Mouse (Mus musculus): ENCODE results near the gene Higd1b. TPM values are rescaled to one million over a fixed set of nuclear protein-coding genes. Genes with fewer than 3 reads are reported as not detected.

The Higd1b gene
- polyA plus RNA-seq (2015; fragmentation: Nextera tagmentation; extraction: Ambion mirVana), result 10.5 and 11.8 TPM in 2 replicates

DNA sequence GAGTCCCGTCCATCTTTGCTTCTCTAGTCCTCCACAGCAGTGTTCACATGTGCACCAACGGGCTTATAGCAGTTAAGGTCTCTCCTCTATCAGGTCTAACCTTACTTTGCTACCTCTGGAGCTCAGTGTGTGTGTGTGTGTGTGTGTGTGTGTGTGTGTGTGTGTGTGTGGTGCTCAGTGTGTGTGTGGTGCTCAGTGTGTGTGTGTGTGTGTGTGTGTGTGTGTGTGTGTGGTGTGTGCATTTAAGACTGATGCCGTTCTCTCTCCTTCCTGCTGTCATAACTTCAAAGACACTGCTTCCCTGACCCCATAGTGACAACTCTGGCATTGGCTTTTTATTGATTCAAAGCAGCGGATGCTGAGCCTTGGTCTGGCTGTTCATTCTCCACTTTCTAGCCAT is at the start of gene Higd1b:
Gene Higd1b (plus strand): TSS at position 301 of the 400 bp plus-strand sequence.
- Histone ChIP-seq H3K36me3 (peaks cover 38% of the 10 kb centered on the region), H3K4me2 (no peak within 1 kb of the TSS), H3K27ac (replicated peaks) (no peak within 1 kb of the TSS), H3K9me3 (replicated peaks) (no peaks in the 10 kb centered on the region), H3K9ac (replicated peaks) (no peak within 1 kb of the TSS), H3K4me3 (replicated peaks) (no peak within 1 kb of the TSS), H3K4me1 (no peaks in the 10 kb centered on the region), H3K27me3 (replicated peaks) (no peaks in the 10 kb centered on the region)
- WGBS, result 83% methylated on average over 4 of the region's 4 CpGs
- no peak for ATAC-seq (ENCODE audit: low FRiP score)

DNA sequence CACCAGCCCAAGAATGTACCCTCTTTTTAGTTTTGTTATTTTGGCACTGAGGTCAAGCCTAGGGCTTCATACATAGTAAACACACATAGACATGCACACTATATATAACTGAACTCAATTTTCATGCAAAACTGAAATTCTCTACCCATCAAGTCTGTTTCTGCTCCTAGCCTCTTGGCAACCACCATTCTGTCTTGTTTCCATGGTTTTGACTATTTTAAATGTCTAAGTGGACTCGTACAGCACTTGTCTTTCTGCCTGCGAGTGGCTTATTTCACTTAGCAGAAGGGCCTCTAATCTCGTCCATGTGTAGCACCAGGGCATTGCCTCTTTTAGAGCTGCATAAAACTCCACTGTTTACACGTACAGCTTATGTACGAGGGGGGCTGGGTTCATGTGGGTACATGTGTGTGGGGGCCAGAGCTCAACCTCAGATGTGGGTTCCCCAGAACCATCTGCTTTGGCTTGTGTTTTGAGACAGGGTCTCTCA is 47.9 kb upstream of the Higd1b start:
- Histone ChIP-seq H3K36me3 (no peaks in the 10 kb centered on the region), H3K4me3 (replicated peaks) (no peak overlapping the region), H3K4me2 (no peak overlapping the region), H3K4me1 (peaks cover 7% of the 10 kb centered on the region), H3K27ac (replicated peaks) (no peak overlapping the region), H3K9me3 (replicated peaks) (no peaks in the 10 kb centered on the region), H3K9ac (replicated peaks) (no peak overlapping the region), H3K27me3 (replicated peaks) (no peaks in the 10 kb centered on the region)
- ATAC-seq (ENCODE audit: low FRiP score), result no peak
- 84% methylated on average over 5 of the region's 5 CpGs for WGBS

DNA sequence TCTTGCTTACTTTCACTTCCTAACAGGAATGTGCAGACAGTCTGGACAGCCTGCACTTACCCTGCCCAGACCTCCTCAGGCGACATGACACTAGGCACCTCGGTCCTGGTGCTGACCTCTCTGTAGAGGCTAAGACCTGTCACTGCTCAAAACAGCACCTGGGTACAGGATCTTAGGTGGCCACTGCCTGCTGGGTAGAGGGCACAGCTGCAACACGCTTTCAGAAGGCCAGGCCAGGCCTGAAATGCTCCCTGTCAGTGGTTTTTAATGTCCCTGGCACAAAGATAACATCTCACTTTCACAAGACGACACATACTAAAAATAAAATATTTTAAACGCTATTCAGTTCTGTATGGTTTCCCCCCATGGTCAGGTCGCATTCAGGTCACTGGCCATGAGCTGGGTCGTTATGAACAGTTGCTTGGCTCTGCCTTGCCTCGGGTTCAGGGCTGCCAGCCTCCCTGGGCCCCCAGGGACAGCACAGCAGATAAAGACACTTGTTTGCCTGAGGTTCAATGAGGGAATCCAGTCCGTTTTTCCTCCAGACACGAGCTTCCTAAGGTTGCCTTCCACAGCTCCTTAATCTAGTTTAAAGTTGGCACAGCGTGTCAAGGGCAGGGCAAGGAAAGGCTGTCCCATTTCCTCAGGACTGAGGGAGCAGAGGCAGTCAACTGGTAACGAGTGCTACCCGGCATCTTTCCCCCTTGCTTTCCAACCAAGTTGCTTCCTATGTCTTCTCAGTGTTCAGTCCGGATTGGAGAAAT is 43.8 kb upstream of the Higd1b start:
- 51% methylated on average over 14 of the region's 14 CpGs for WGBS

DNA sequence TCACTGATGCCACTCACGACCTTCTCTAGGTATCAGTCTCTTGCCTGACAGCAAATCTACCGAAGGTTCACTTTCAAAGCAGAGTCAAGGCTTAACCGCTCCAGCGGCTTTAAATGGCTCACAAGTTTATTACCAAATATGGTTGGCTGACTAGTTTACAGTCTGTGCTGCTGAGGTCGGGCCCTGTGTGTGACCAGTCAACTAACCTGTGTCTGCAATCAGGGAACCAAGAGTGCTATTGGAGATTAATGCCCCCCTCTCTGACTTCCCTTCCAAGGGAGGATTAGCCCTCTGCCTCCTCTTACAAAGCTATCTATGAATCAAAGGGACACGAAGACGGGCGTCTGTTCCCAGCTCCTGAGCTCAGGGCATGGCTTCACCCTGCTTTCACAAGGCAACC is 41.5 kb upstream of the Higd1b start:
- Histone ChIP-seq H3K9me3 (replicated peaks) (no peaks in the 10 kb centered on the region), H3K4me3 (replicated peaks) (no peak overlapping the region), H3K9ac (replicated peaks) (no peak overlapping the region), H3K27me3 (replicated peaks) (no peaks in the 10 kb centered on the region), H3K27ac (replicated peaks) (no peak overlapping the region), H3K4me1 (peaks cover 7% of the 10 kb centered on the region), H3K4me2 (no peak overlapping the region), H3K36me3 (no peaks in the 10 kb centered on the region; the same call in 1 of the 2 replicates)
- 54% methylated on average over 8 of the region's 8 CpGs for WGBS
- ATAC-seq (ENCODE audit: low FRiP score), result no peak

More for the DNA sequence above, 43.8 kb upstream of the Higd1b start:
- Histone ChIP-seq H3K4me2 (no peak overlapping the region), H3K27me3 (replicated peaks) (no peaks in the 10 kb centered on the region), H3K27ac (replicated peaks) (no peak overlapping the region), H3K36me3 (no peaks in the 10 kb centered on the region), H3K4me1 (peaks cover 7% of the 10 kb centered on the region), H3K4me3 (replicated peaks) (no peak overlapping the region), H3K9ac (replicated peaks) (no peak overlapping the region), H3K9me3 (replicated peaks) (no peaks in the 10 kb centered on the region)
- no peak for ATAC-seq (ENCODE audit: low FRiP score)

DNA sequence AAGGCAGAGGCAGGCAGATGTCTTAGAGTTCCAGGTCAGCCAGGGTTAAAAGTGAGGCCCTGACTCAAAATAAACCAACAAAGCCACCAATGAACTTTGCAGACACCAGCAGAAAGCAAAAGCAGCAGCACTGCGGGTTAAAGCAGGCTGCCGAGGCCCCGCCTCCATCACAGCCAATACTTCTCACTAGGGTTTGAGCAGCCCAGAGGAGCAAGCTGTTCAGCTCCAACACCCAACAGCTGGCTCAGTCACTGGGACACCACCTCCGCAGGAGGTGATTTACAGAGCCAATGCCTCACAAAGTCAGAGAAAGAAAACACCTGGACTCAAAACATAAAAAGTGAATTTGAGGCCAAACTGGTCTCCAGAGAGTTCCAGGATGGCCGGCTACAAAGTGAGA is 32.2 kb upstream of the Higd1b start:
- Histone ChIP-seq H3K27me3 (replicated peaks) (no peaks in the 10 kb centered on the region), H3K4me3 (replicated peaks) (no peak overlapping the region), H3K27ac (replicated peaks) (no peak overlapping the region), H3K4me1 (no peaks in the 10 kb centered on the region), H3K9ac (replicated peaks) (no peak overlapping the region), H3K36me3 (peaks cover 27% of the 10 kb centered on the region), H3K9me3 (replicated peaks) (no peaks in the 10 kb centered on the region), H3K4me2 (no peak overlapping the region)
- ATAC-seq (ENCODE audit: low FRiP score), result no peak
- 85% methylated on average over 5 of the region's 5 CpGs for WGBS

DNA sequence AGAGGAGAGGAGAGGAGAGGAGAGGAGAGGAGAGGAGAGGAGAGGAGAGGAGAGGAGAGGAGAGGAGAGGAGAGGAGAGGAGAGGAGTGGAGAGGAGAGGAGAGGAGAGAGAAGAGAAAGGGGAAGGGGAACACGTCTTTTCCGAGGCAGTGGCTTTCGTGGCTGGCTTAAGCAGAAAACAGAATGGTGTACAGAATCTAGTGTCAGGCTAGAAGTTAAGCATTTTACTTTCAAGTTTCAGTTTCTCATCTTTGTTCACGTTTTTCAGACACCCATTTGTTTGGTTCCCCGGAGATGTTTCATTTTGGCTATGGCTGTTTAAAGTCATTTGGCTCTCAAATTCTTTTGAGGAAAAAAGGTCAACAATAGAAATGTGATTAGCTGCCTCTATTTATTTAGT is 27.4 kb upstream of the Higd1b start:
- no peak for ATAC-seq (ENCODE audit: low FRiP score)
- H3K9me3 ChIP-seq (replicated peaks), result no peaks in the 10 kb centered on the region
- peaks cover 5% of the 10 kb centered on the region; the same call in 1 of the 2 replicates for H3K4me1 ChIP-seq
- H3K4me3 ChIP-seq (replicated peaks), result no peak overlapping the region
- WGBS, result 80% methylated on average over 5 of the region's 5 CpGs
- no peak overlapping the region for H3K27ac ChIP-seq (replicated peaks)
- no peak overlapping the region for H3K9ac ChIP-seq (replicated peaks)
- no peaks in the 10 kb centered on the region for H3K36me3 ChIP-seq
- no peak overlapping the region for H3K4me2 ChIP-seq
- H3K27me3 ChIP-seq (replicated peaks), result no peaks in the 10 kb centered on the region

DNA sequence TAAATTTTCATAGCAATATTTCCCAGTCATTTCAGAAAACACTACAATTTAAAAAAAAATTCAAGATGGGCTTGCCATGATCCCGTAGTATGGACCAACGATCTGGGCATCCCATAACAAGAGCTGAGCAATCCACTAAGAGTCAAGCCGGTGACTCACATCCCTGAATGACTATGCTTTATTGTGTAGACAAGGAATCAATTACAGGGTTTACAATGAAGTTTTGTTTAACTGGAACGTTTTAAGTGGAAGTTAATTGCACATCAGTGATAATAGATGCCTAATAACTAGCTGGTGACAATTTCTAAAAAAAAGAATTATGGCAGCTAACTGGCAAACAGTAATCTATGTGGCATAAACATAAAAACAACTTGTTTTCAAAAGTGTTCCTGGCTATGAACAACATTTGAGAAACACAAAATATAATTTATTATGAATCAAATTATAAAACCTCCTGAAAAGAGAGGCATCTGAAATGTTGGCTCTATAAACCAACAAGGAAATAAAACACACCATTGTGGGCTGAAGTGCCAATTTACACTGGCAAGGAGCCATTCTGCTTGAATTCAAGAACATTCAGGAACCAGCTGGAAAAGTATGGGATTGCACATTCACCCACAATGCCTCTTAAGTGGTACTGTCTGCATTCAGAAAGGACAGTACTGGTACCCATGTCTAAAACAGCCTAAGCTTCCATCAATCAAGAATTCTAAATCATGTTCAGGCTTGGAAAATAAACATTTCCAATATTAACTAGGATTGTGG is 24.7 kb upstream of the Higd1b start:
- H3K4me1 ChIP-seq, result peaks cover 13% of the 10 kb centered on the region
- no peak for ATAC-seq (ENCODE audit: low FRiP score)
- 25% methylated on average over 4 of the region's 4 CpGs for WGBS
- no peak overlapping the region for H3K9ac ChIP-seq (replicated peaks)
- no peak overlapping the region for H3K4me3 ChIP-seq (replicated peaks)
- H3K36me3 ChIP-seq, result no peaks in the 10 kb centered on the region
- H3K27me3 ChIP-seq (replicated peaks), result no peaks in the 10 kb centered on the region
- no peaks in the 10 kb centered on the region for H3K9me3 ChIP-seq (replicated peaks)
- no peak overlapping the region for H3K27ac ChIP-seq (replicated peaks)
- H3K4me2 ChIP-seq, result no peak overlapping the region

DNA sequence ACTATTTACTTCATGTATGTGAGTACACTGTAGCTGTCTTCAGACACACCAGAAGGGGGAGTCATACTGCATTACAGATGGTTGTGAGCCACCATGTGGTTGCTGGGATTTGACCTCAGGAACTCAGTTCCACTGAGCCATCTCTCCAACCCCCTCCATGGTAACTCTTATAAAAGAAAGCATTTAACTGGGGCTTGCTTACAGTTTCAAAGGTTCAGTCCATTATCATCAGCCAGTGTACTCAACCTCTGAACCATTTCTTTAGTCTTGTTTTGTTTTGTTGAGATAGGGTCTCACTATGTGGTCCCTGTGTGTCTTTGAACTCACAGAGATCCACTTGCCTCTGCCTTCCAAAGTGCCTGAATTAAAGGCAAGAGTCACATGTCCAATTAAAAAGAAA is 20.8 kb upstream of the Higd1b start:
- ATAC-seq (ENCODE audit: low FRiP score), result no peak
- Histone ChIP-seq H3K4me1 (peaks cover 38% of the 10 kb centered on the region), H3K9me3 (replicated peaks) (no peaks in the 10 kb centered on the region), H3K4me3 (replicated peaks) (no peak overlapping the region), H3K9ac (replicated peaks) (no peak overlapping the region), H3K36me3 (no peaks in the 10 kb centered on the region), H3K27ac (replicated peaks) (no peak overlapping the region), H3K27me3 (replicated peaks) (no peaks in the 10 kb centered on the region), H3K4me2 (0 out of 2 replicates have a peak overlapping the region, but pooled peaks have one; percentile 5)

DNA sequence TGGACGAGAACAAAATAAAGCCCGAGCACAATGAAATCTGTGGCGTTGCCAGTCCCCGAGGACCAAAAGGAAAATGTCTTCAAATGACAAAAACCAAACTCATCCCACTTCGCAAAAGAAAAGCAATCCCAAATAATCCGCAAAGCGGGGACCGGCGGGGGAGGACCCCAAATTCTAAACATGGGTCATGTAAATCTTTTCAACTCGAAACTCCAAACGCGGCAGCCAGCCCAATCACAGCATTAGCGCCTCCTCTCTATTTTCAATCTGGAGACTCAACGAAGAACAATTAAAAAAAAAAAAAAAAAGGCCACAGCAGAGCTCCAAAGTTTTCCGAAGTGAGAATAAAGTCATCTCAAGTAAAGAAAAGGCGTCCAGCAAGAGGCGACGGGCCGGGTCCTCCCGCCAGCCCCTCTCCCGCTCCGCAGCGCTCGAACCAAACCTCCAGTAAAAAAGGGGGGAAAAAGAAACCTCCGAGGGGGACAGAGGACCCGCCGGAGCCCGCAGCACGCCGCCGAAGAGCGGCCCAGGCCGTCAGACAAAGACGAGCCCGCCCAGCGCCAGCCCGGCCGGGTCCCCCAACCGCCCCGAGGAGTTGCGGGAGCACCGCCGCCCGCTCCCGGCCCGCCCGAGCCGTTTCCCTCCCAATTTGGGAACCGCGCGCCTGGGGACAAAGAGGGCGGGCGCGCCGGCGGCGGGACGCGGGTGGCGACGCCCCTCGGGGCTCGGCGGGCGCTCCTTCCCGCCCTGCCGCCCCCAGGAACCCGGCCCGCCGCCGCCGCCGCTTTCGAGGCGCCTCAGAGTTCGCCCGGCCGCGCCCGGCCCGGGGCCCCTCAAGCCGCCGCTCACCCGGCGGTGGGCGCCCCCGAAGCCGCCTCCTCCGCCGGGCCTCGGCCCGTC is 17.3 kb upstream of the Higd1b start:
- peak; percentile 20; the same call in 1 of the 2 replicates for ATAC-seq (ENCODE audit: low FRiP score)
- Histone ChIP-seq H3K4me1 (peaks cover 34% of the 10 kb centered on the region), H3K9me3 (replicated peaks) (no peaks in the 10 kb centered on the region), H3K4me2 (peak overlapping the region; percentile 93), H3K4me3 (replicated peaks) (peak overlapping the region; percentile 82), H3K27me3 (replicated peaks) (0 out of 2 replicates have a peak, but pooled peaks cover 4% of the 10 kb centered on the region), H3K27ac (replicated peaks) (peak overlapping the region; percentile 92), H3K9ac (replicated peaks) (peak overlapping the region; percentile 79), H3K36me3 (no peaks in the 10 kb centered on the region)
- under 1% methylated on average over 43 of the region's 92 CpGs for WGBS

DNA sequence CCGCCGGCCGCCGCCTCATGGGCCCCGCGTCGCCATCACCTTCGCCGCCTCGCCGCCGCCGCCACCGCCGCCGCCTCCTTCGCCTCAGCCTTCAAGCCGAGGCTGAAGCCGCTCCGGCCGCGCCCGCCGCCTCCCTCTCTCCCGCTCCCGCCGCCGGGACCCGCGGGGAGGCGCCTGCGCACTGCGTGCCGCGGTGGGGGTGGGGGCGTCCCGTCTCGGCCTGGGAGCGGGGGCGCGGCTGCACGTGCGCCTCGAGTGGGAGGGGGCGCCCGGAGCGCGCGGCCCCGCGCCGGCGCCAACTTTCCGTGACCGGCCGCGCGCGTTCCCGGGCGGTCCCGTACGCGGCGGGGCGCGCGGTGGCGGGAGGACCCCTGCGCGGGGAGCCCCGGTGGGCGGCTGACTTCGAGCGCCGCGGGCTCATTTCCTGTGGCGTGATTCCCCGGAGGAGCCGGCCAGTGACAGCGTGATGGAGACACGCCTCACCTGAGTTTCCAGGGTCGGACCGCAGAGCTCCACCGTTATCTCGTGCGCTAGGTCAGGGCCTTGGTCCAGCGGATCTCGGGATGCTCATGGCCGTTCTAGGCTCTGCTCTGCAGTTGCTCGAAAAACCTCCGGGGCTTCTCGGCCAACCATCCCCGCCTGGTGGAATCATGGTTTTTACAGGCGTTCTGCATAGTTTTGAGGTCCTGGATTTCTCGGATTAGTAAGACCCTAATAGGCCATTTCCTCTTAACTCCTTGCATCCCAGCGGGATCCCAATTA is 16.4 kb upstream of the Higd1b start, which contains the start of gene Gjc1:
Gene Gjc1 (minus strand): TSS at position 680 of the 762 bp plus-strand sequence.
- WGBS, result under 1% methylated on average over 71 of the region's 97 CpGs
- Histone ChIP-seq H3K4me3 (replicated peaks) (peak within 1 kb of the TSS; percentile 82), H3K9me3 (replicated peaks) (no peaks in the 10 kb centered on the region), H3K27ac (replicated peaks) (peak within 1 kb of the TSS; percentile 92), H3K4me2 (peak within 1 kb of the TSS; percentile 93), H3K36me3 (no peaks in the 10 kb centered on the region), H3K27me3 (replicated peaks) (0 out of 2 replicates have a peak, but pooled peaks cover 4% of the 10 kb centered on the region), H3K4me1 (peaks cover 32% of the 10 kb centered on the region), H3K9ac (replicated peaks) (peak within 1 kb of the TSS; percentile 79)
- ATAC-seq (ENCODE audit: low FRiP score), result peak; percentile 88

Measured in neural tube, embryonic 15.5 days (tissue).